Mouse (Mus musculus): ENCODE measurements at regions not wholly inside any gene's neighbourhood (a gene's known extent, or its start where the extent isn't known, plus 50 kb on each side); places are given as distances from the start of the nearest gene placed in this dataset.

- no peaks in the 10 kb centered on the region for H3K27me3 ChIP-seq (ENCODE audit: insufficient read depth, low read length)
- no peak overlapping the region for H3K9ac ChIP-seq (replicated peaks; ENCODE audit: low read length)
- H3K36me3 ChIP-seq (ENCODE audit: insufficient read depth, low read length) = no peaks in the 10 kb centered on the region
- peaks cover 8% of the 10 kb centered on the region; the same call in 1 of the 2 replicates for H3K4me1 ChIP-seq (ENCODE audit: insufficient read depth, low read length)
- H3K4me2 ChIP-seq (ENCODE audit: low read depth, low read length) = no peak overlapping the region
- H3K9me3 ChIP-seq (ENCODE audit: low read length) = no peaks in the 10 kb centered on the region
- 0 out of 2 replicates have a peak, but pooled peaks have one; percentile 49 for ATAC-seq
- peak; percentile 21 for DNase-seq (ENCODE audit: low spot score)
- peak; percentile 39 for TF ChIP-seq CTCF (IDR thresholded peaks at IDR 0.05; ENCODE audit: low read depth)
- no peak overlapping the region for H3K27ac ChIP-seq
- no peak overlapping the region for H3K4me3 ChIP-seq (ENCODE audit: low read length)
- 21% methylated on average over 4 of the region's 4 CpGs for WGBS
Measured at GRCm38 (mm10) chr9:117814661-117815060, 184.9 kb upstream of the Rbms3 start.

GRCm38 (mm10) chr9:117813216-117813615 is 183.5 kb upstream of the Rbms3 start:
- no peak overlapping the region for H3K4me2 ChIP-seq (ENCODE audit: low read depth, low read length)
- no peak for TF ChIP-seq CTCF (IDR thresholded peaks at IDR 0.05; ENCODE audit: low read depth)
- WGBS = 69% methylated on average over 9 of the region's 9 CpGs
- H3K4me3 ChIP-seq (ENCODE audit: low read length) = no peak overlapping the region
- no peak for DNase-seq (ENCODE audit: low spot score)
- no peak for ATAC-seq
- H3K27ac ChIP-seq = no peak overlapping the region
- H3K4me1 ChIP-seq (ENCODE audit: insufficient read depth, low read length) = peaks cover 8% of the 10 kb centered on the region; the same call in 1 of the 2 replicates
- H3K36me3 ChIP-seq (ENCODE audit: insufficient read depth, low read length) = no peaks in the 10 kb centered on the region
- H3K9me3 ChIP-seq (ENCODE audit: low read length) = no peaks in the 10 kb centered on the region
- H3K9ac ChIP-seq (replicated peaks; ENCODE audit: low read length) = no peak overlapping the region
- no peaks in the 10 kb centered on the region for H3K27me3 ChIP-seq (ENCODE audit: insufficient read depth, low read length)

GRCm38 (mm10) chr9:117805812-117806211 is 176.1 kb upstream of the Rbms3 start:
- H3K36me3 ChIP-seq (ENCODE audit: insufficient read depth, low read length) = no peaks in the 10 kb centered on the region
- H3K27me3 ChIP-seq (ENCODE audit: insufficient read depth, low read length) = no peaks in the 10 kb centered on the region
- no peak overlapping the region for H3K9ac ChIP-seq (replicated peaks; ENCODE audit: low read length)
- H3K4me2 ChIP-seq (ENCODE audit: low read depth, low read length) = no peak overlapping the region
- DNase-seq (ENCODE audit: low spot score) (no peak), ATAC-seq (no peak)
- H3K9me3 ChIP-seq (ENCODE audit: low read length) = no peaks in the 10 kb centered on the region
- H3K4me3 ChIP-seq (ENCODE audit: low read length) = no peak overlapping the region
- WGBS = 81% methylated on average over 9 of the region's 9 CpGs
- TF ChIP-seq CTCF (IDR thresholded peaks at IDR 0.05; ENCODE audit: low read depth) = no peak
- H3K4me1 ChIP-seq (ENCODE audit: insufficient read depth, low read length) = no peaks in the 10 kb centered on the region
- no peak overlapping the region for H3K27ac ChIP-seq

- no peak for ATAC-seq
- Histone ChIP-seq H3K9ac (replicated peaks; ENCODE audit: low read length) (no peak overlapping the region), H3K4me3 (ENCODE audit: low read length) (no peak overlapping the region), H3K9me3 (ENCODE audit: low read length) (no peaks in the 10 kb centered on the region), H3K27me3 (ENCODE audit: insufficient read depth, low read length) (no peaks in the 10 kb centered on the region), H3K27ac (no peak overlapping the region), H3K36me3 (ENCODE audit: insufficient read depth, low read length) (no peaks in the 10 kb centered on the region), H3K4me2 (ENCODE audit: low read depth, low read length) (no peak overlapping the region), H3K4me1 (ENCODE audit: insufficient read depth, low read length) (no peaks in the 10 kb centered on the region)
- TF ChIP-seq CTCF (IDR thresholded peaks at IDR 0.05; ENCODE audit: low read depth) = no peak
- WGBS = 76% methylated on average over 5 of the region's 5 CpGs
- DNase-seq (ENCODE audit: low spot score) = no peak
Measured at GRCm38 (mm10) chr9:117784186-117784591, 154.5 kb upstream of the Rbms3 start.

- Histone ChIP-seq H3K4me2 (ENCODE audit: low read depth, low read length) (no peak overlapping the region), H3K27me3 (ENCODE audit: insufficient read depth, low read length) (no peaks in the 10 kb centered on the region), H3K4me3 (ENCODE audit: low read length) (no peak overlapping the region), H3K4me1 (ENCODE audit: insufficient read depth, low read length) (no peaks in the 10 kb centered on the region), H3K27ac (no peak overlapping the region), H3K9me3 (ENCODE audit: low read length) (no peaks in the 10 kb centered on the region), H3K36me3 (ENCODE audit: insufficient read depth, low read length) (no peaks in the 10 kb centered on the region), H3K9ac (replicated peaks; ENCODE audit: low read length) (no peak overlapping the region)
- ATAC-seq = no peak
- TF ChIP-seq CTCF (IDR thresholded peaks at IDR 0.05; ENCODE audit: low read depth) = no peak
- WGBS = 85% methylated on average over 6 of the region's 6 CpGs
- DNase-seq (ENCODE audit: low spot score) = no peak
Measured at GRCm38 (mm10) chr9:117754651-117755050, 124.9 kb upstream of the Rbms3 start.

- 82% methylated on average over 3 of the region's 3 CpGs for WGBS
- Histone ChIP-seq H3K4me2 (ENCODE audit: low read depth, low read length) (no peak overlapping the region), H3K27ac (no peak overlapping the region), H3K36me3 (ENCODE audit: insufficient read depth, low read length) (no peaks in the 10 kb centered on the region), H3K9me3 (ENCODE audit: low read length) (no peaks in the 10 kb centered on the region), H3K4me1 (ENCODE audit: insufficient read depth, low read length) (no peaks in the 10 kb centered on the region), H3K4me3 (ENCODE audit: low read length) (no peak overlapping the region), H3K27me3 (ENCODE audit: insufficient read depth, low read length) (no peaks in the 10 kb centered on the region), H3K9ac (replicated peaks; ENCODE audit: low read length) (no peak overlapping the region)
- ATAC-seq (no peak), DNase-seq (ENCODE audit: low spot score) (no peak)
- TF ChIP-seq CTCF (IDR thresholded peaks at IDR 0.05; ENCODE audit: low read depth) = no peak
Measured at GRCm38 (mm10) chr9:117753466-117753865, 123.8 kb upstream of the Rbms3 start.

- Histone ChIP-seq H3K9me3 (ENCODE audit: low read length) (no peaks in the 10 kb centered on the region), H3K9ac (replicated peaks; ENCODE audit: low read length) (no peak overlapping the region), H3K27ac (no peak overlapping the region), H3K4me1 (ENCODE audit: insufficient read depth, low read length) (peaks cover 5% of the 10 kb centered on the region; the same call in 1 of the 2 replicates), H3K36me3 (ENCODE audit: insufficient read depth, low read length) (no peaks in the 10 kb centered on the region), H3K4me2 (ENCODE audit: low read depth, low read length) (no peak overlapping the region), H3K4me3 (ENCODE audit: low read length) (no peak overlapping the region), H3K27me3 (ENCODE audit: insufficient read depth, low read length) (no peaks in the 10 kb centered on the region)
- 92% methylated on average over 8 of the region's 8 CpGs for WGBS
- no peak for TF ChIP-seq CTCF (IDR thresholded peaks at IDR 0.05; ENCODE audit: low read depth)
- DNase-seq (ENCODE audit: low spot score) (no peak), ATAC-seq (no peak)
Measured at GRCm38 (mm10) chr9:117744906-117745305, 115.2 kb upstream of the Rbms3 start.

All from hindbrain, postnatal 0 days (tissue).